Mouse (Mus musculus) left cerebral cortex, postnatal 4 days (tissue): Measurements from ENCODE around the gene Lpp. TPM values are rescaled to one million over a fixed set of nuclear protein-coding genes. Genes with fewer than 3 reads are reported as not detected.

Source experiments
- DNase-seq: peaks from one replicate; pipeline ENCODE4 v3.0.0-alpha.2; 2022
- intact Hi-C: fragments of 180-260 bp; cut with DNase I; formaldehyde crosslinking; loops from one replicate; pipeline ENCODE4 v1.15.1; 2025
- total RNA-seq, 2 experiments: library from RNA; stranded (reverse); gene quantifications; 2 replicates each; pipeline ENCODE4 v1.2.3; 2021

Lpp gene
- total RNA-seq, 2 experiments from 2014 or later = 11.5 to 13.0 TPM

DNA sequence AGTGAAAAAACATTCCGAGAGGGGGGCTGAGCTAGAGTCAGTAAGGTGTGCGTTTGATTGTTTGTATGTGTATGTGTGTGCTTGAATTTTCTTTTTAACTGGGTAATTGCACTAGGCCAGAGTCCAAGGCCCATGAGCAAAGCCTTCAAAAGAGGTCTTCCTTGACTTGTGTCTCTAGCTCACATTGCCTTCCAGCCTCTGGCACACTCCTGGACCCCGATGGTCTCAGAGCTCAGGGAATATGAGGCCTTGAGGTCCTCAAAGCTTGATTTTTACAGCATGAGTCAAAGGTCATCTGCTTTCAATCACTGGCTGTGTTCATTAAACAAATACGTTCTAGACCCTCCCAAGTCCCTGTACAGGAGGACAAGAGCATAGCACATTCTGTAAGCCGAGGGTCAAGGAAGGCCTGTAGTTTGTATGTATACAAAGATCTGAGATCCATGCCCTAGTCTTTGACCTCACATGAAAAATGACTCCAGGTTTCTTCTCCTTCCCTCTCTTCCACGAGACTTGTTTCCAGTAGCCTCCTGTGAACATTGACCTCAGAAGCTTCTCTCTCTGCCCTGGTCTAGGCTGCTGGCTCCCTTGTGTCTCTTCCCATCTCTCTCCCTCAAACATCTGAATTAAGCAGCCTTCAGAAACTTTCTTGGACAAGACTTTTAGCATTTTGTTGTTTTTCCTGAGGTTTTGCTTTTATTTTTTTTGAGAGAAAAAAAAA lies 508.0 kb downstream of the Lpp start:
- no peak for DNase-seq
- intact Hi-C loops = no loop called here

DNA sequence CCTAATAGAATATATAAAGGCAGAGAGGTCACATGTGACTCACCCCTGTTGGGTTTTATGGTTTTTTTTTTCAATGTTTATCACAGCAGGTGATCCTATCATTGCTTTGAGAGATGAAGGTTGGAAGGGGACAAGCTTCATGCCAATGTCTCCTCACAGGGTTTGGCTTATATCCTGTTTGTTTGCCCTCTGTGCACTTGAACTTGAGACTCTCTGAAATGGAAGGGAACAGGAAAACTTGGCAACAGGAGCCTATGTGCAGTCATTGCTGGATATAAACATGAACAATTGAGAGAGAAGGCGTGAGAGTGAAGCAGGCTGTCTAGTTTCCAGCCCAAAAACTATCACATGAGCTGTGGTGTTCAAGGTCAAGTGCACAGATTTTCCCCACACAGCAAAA lies 508.8 kb downstream of the Lpp start:
- DNase-seq = no peak
- intact Hi-C loops = no loop called here

DNA sequence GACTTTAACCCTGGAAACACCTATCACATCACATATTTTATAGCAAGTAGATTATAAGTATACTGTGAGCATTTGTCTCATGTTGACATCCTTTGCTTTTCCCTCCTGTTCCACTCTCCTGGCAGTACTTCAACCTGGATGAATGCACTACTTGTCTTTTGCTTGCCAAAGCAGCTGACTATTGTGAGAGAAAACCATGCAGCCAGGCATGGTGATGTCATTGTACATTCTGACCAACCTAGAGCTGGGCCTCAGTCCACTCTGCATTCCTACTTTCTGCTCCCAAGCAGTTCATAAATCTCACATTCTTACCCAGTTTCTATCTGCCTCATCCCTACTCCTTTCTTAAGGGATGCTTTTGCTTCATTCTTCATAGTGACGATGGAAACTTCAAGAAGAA lies 515.6 kb downstream of the Lpp start:
- DNase-seq = no peak
- intact Hi-C loops = no loop called here

DNA sequence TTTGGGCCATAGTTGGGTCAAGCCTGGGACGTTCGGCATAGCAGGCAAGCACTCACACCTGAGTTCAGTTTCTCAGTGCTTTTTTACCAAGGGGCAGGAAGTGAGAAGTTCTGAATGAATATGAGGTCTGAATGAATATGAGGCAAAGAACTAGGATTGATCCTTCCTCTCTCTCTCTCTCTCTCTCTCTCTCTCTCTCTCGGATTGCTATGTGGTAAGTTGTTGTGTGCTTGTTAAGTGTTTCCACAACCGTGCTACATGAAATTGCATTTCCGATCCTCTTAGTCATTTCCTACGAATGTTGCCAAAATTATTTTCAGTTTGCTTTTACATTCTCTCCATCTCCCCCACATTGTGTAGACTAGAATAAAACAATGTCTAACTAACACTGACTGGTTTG lies 517.0 kb downstream of the Lpp start:
- DNase-seq = no peak
- intact Hi-C loops = no loop called here

DNA sequence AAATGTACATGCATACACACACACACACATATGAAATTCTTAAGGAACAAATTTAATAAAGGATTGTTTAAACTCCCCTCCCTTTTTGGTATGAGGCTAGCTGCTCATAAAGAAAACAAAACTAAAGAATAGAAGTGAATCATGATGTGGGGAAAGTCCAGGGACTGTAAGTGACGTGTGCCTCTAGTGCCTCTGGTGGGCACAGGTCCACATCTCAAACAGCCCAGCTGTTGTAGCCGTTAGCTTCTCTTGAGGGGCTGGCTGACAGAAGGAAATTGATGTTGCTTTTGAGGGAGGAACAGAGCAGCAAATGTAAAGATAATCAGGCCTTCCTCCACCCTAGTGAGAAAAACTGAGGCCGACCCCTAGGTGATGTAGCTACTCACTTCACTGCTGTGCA lies 517.5 kb downstream of the Lpp start:
- no peak for DNase-seq
- intact Hi-C loops = no loop called here

DNA sequence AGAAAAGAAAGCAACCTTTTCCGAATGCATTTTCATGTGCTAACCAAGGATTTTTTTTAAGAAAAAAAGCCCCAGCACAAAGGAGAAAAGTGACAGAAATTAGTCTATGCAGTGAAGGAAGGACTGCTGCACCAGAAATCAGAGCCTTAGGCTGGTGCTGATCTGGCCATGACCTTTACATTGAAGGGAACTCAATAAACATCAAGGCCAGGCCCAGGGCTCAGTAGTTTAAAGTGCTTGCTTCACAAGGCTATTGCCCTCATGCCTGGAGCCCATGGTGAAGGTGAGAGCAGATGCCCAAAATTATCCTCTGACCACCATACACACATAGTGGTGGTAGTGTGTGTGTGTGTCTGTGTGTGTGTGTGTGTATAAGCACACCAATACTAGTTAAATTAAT lies 519.1 kb downstream of the Lpp start:
- intact Hi-C loops = no loop called here

DNA sequence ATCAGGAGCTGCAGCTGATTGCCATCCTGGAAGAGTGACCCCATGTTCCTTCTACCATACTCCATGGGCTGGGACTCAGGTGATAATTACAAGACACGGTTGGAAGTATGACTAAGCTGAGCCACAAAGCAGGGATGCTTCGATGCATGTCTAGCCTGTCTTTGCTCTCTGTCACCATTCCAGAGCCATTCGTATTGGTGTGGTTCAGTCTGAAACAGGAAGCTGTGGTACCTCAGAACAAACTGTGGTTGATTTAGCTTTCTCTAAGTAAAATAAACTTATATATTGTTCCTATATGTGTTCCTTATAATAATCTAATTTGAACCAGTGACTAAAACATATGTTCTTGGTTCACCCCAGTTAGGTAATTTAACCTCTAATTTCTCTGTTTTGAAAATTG lies 519.7 kb downstream of the Lpp start:
- intact Hi-C loops = no loop called here
- DNase-seq = no peak

More for the DNA sequence above, 519.1 kb downstream of the Lpp start:
- DNase-seq = no peak

DNA sequence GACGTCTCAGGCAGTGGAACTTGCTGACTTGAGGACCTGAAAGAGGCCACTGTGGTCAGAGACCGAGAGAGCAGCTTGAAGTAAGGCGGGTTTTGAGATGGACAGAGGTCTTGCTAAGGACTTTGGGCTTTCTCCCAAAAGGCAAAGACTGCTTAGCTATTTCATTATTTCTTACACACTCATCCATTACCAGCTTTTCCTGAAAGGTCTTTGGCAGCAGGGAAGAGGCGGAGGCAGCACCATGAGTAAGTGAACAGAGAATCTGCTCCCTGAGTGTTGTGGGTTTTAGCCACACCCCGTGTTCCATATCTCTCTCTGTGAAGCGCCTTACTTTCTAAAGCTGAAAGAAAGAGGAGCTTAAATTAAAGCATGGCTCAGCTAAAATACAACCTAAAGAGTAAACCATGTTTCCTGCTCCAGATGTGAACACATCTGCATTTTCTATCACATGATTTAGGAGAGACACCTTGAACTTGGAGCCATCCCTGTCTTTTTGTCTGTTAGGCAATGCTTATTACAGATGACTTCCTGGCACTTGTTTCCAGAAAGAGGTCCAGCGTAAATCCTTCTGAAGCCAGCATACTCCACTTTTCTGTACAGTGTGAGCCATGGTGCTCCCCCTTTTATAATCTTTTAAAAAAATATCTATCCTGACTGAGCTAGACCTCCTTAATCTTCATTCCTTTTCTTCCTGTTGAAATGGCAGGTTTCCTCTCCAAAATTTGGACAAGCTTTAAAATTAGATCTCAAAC lies 520.5 kb downstream of the Lpp start:
- intact Hi-C loops = no loop called here

DNA sequence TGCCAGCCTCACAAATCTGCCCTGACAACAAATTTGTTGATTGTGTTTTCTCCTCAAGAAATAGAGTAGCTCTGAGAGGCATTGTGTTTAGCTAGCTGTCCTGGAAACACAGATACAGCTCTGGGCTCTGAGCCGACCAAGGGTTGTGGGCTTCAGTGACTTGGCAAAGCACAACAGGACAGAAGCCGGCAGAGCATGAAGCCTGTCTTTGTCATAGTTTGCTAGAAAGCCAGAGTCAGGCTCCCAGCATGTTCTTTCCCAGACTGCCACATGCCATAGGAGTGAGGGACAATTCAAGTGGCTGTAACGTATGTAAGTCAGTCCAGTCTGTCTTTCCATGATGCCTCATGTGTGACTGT lies 521.1 kb downstream of the Lpp start:
- peak; percentile 83 for DNase-seq
- intact Hi-C loops = no loop called here

More for the DNA sequence above, 520.5 kb downstream of the Lpp start:
- no peak for DNase-seq

DNA sequence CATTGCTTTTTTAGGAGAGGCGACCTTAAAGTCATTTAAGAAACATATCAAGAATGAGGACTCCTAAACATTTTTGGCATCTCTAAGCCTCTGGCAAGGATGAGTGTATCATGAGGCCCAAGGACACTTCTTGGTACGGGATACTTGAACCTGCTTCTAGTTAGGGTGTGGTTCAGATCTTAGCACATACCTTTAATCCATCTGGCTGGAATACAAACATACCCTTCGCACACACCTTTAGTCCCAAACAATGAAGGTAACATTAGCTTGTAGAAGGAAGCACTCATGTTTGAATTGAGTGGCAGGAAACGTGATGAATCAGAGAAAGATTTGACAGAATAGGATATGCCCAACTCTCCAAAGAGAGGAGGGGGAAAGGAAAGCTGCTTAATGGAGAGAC lies 522.2 kb downstream of the Lpp start:
- intact Hi-C loops = no loop called here
- no peak for DNase-seq

DNA sequence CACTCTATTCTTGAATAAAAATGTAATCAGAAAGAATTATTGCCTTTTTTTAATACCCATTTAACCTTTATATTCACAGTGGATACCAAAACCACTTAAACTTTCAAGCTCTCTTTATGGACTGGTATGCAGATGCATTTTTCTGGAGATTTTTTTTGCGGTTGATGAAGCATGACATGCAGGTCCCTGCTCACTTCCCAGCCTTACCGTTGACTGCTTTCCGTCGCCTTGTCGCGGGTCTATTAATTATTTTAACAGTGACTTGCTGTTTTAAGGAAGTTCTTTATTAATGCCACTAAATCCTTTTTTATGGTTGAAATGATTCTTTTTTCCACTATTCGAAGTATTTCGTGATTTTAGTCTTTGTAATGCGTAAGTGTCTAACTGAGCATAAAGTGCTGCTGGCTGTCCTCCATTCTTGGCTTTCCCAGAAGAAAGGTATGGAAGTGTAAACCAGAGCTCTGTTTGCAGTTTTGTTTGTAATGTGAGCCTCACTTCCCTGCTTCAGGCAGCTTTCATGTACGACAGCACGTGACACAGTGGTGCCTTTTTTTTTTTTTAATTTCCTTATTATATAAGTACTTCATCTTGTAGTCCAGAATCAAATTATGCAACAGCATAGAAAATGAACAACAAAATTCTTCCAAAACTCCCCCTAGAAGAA lies 526.2 kb downstream of the Lpp start:
- no peak for DNase-seq
- intact Hi-C loops = no loop called here

DNA sequence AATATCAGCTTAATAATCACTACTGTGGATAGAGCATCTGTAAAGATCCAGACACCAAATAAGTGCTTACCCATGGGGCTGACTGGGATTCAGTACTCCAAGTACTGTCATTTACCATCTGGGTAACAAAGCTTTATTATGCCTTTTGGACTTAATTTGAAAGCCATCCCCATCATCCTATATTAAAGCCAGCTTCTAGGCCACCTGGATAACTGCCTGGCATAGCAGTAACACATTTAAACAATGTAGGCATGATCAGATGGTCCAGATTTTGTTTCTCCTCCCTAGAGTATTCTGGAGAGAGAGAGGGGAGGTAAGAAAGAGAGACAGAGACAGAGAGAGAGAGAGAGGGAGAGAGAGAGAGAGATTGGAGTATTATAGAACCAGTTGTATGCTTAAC lies 536.8 kb downstream of the Lpp start:
- intact Hi-C loops = no loop called here
- no peak for DNase-seq

DNA sequence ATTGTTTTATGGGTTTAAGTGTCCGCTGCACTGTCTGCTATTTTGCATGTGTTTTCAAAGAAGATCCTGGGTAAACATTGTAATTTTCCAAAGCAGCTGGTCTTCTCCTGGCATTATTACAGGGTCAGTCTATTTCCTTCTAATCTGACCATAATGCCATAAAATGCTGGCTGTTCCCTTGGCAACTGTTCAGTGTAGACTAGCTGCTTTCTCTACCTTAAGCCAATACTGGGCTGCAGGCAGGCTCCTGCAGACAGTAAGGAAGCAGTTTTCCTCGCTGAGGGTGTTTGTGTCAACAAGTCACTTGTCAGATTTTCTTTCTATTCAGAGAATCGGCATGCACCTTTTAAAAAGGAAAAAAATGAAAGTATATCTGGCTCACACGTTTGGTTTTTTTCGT lies 537.3 kb downstream of the Lpp start:
- intact Hi-C loops = no loop called here
- DNase-seq = peak; percentile 15

DNA sequence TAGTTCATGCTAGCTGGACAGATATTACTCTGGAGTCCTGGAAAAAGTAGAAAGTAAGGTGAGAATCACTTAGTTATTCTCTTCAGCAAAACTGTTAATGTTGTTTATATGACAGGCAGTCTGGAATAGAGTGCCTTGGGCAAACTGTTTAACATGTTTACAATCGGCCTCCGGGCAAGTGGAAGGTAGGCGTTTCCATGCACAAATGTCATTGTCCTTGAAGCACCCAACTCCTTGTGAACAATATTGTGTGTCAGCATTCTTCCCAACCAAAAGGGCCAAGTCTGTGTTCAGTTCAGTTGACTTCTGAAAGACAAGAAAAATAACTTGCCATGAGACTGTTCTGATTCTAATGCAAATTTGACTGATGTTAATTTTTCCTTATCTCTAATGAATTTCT lies 539.5 kb downstream of the Lpp start:
- no peak for DNase-seq
- intact Hi-C loops = no loop called here

DNA sequence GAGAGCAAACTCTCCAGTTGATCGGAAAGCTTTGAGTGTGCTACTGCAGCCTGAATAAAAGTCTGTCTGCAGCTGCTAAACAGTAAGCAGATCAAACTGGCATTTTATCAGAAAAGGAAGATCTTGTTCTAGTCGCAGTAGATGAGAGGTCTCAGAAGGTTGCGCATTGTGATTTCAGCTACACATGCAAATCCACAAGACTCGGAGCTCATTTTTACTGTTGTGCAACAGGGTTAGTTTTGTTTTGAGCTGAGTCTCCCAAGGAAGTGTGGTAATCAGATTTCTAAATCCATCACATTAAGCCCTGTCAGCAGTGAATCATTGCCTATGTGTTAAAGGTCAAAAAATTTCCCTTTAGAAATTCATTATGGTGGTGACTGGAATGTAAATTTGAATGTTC lies 540.4 kb downstream of the Lpp start:
- intact Hi-C loops = no loop called here
- DNase-seq = no peak

DNA sequence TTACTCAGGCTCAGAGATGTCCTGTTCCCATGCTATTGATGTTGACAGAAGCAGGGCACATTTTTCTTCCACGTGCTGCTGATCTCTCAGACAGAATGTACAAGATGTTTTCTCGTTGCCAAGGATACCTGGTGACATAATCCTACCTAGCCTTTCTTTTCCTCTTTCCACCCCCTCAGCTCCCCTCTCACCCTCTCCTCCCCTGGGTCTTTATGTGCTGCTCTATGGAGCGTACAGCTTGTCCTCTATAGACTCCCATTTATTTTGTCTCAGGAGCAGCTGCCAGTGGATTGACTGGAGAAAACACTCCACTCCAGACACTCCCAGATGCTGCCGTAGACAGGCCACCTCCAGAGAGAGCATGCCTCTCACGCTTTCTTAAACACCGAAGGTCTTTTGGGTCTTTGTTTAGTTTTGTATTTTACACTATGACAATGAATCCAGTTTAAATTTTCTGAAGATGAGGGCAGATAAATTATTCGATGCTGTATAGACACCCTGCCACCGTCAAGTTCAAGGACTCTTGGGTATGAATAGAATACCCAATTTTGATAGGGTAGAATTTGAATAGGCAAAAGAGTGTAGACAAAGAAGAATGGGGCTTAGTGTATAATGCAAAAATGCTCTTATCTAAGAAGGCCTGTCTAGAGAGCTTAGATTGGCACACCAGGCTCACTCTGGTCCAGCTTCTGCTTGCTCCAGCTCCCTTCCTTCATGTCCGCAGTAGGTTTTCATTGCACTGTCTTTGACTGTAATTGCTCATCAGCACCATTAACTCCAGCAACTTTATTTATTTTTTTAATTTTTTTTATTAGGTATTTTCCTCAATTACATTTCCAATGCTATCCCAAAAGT lies 548.2 kb downstream of the Lpp start:
- DNase-seq = no peak
- intact Hi-C loops = no loop called here

DNA sequence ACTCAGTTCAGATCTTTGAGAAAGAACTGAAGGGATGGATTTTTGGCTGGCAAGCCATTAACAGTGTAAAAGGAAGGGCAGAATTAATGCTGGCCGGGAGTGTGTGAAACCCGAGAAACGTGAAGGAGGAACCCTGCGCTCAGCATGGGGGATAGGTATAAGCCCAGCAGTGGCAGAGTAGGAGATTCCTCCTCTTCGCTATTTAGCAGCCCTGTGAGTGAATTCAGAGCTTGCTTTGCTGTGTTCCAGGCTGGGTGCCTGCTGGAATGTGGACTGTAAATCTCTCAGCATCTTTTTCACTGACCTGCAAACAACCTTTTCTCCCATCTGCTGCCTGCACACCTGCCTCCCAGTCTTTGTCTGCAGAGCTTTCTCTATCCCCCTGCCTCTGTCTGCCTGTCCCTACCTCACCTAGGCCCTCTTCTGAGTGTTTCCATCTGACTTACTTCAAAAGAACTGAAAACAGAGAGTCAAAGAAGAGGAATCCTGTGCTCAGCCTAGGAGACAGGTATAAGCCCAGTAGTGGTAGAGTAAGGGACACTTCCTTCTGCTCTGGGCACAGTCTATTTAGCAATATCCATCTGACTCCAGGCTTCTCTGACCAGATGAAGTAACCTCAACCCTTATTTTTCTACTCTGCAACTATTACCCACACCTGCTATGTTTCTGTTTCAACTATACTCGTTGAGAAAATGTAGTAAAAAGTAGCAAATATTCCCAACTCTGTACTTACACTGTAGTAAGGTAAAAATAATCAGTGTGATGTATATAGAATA lies 550.4 kb downstream of the Lpp start:
- no peak for DNase-seq
- intact Hi-C loops = no loop called here

DNA sequence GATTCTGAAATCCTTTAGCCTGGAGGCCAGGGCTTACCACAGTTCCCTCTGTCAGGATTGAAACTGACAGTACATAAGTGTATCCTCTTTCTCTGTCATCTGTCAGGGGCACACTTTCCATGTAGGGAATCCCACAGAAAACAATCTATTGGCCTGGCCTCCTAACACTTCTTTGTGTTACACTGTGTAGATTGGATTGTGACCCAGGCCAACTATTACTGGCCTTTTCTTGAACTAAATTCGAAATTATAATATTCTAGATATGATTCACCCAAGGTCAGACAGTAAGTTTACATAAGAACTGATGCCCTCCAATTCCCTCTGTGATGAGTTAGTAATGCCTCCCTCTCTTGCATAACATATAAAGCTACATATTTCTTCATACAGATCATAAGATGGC lies 553.0 kb downstream of the Lpp start:
- DNase-seq = no peak
- intact Hi-C loops = no loop called here

DNA sequence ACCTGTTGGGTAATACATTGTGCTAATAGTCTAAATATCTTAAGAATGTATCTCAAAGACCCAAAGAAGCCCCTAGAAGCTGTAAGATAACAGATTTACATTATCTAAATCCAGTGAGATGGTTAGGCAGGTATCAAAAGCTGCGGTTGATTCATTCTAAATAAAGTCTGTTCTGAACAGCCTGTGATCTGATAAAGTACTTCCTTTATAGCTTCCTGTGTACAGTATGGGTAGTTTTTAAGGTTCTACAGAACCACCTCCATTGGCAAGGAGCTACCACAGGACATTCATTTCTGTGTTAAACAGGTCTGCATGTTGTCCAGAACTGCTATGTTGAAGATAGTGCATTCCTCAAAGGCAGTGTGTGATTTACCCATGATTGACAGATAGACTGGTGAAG lies 554.2 kb downstream of the Lpp start:
- no peak for DNase-seq
- intact Hi-C loops = no loop called here

DNA sequence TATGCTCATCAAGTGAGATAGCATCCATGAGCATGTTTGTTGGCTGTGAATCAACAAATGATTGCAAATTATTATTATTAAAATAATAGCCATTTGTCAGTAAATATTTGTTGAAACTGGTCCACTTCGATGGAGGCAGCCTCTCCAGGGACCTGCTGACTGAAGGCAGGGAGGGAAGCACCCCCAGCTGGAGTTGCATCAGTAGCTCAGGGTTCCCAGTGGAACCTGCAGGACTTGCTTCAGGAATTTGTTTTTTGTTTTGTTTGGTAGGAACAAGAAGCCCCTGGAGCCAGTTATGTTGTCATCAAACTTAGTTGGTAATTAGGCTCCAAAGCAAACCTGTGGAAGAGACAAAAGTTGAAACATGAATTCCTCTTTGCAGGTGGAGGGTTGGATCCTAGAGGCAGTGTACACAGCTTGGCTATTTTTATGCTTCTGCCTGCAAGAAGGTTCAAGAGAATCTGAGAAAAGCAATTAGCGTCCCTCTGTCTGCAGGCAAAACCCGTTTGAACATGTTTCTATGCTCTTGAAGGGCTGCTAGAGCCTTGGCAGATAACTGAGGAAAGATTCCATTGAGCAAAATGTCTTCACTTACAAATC lies 554.9 kb downstream of the Lpp start:
- intact Hi-C loops = no loop called here
- no peak for DNase-seq
